Mouse (Mus musculus): ENCODE data around the gene Cinp. TPM values are rescaled to one million over a fixed set of nuclear protein-coding genes. Genes with fewer than 3 reads are reported as not detected.

Gene Cinp
- polyA plus RNA-seq, 1 experiment, result 52.0 TPM

GRCm38 (mm10) chr12:110844227-110845130 lies 44.5 kb downstream of the Cinp start:
- Histone ChIP-seq H3K36me3 (ENCODE audit: control insufficient read depth, insufficient read depth, low read length) (no peaks in the 10 kb centered on the region), H3K27me3 (ENCODE audit: control insufficient read depth, insufficient read depth, low read length) (peaks cover 3% of the 10 kb centered on the region; the same call in 1 of the 2 replicates), H3K27ac (ENCODE audit: control insufficient read depth, insufficient read depth, low read length) (no peak overlapping the region), H3K4me3 (ENCODE audit: control insufficient read depth, insufficient read depth, low read length) (peak overlapping the region; percentile 44), H3K4me1 (replicated peaks; ENCODE audit: control insufficient read depth, insufficient read depth, low read length) (peaks cover 22% of the 10 kb centered on the region)
- 1% methylated on average over 42 of the region's 42 CpGs for WGBS
- TF ChIP-seq CTCF (IDR thresholded peaks at IDR 0.05; ENCODE audit: borderline replicate concordance, control insufficient read depth, extremely low read depth, insufficient read depth, low read length, poor library complexity), result no peak
- no peak for TF ChIP-seq POLR2A (IDR thresholded peaks at IDR 0.05; ENCODE audit: control insufficient read depth, extremely low read depth, insufficient read depth, low read length, poor library complexity)
- peak; percentile 15 for DNase-seq

GRCm38 (mm10) chr12:110843194-110844048 lies 45.5 kb downstream of the Cinp start:
- H3K4me3 ChIP-seq (ENCODE audit: control insufficient read depth, insufficient read depth, low read length), result peak overlapping the region; percentile 43
- H3K27ac ChIP-seq (ENCODE audit: control insufficient read depth, insufficient read depth, low read length), result no peak overlapping the region
- TF ChIP-seq CTCF (IDR thresholded peaks at IDR 0.05; ENCODE audit: borderline replicate concordance, control insufficient read depth, extremely low read depth, insufficient read depth, low read length, poor library complexity), result peak; percentile 93
- no peak for TF ChIP-seq POLR2A (IDR thresholded peaks at IDR 0.05; ENCODE audit: control insufficient read depth, extremely low read depth, insufficient read depth, low read length, poor library complexity)
- peaks cover 22% of the 10 kb centered on the region for H3K4me1 ChIP-seq (replicated peaks; ENCODE audit: control insufficient read depth, insufficient read depth, low read length)
- peaks cover 3% of the 10 kb centered on the region; the same call in 1 of the 2 replicates for H3K27me3 ChIP-seq (ENCODE audit: control insufficient read depth, insufficient read depth, low read length)
- H3K36me3 ChIP-seq (ENCODE audit: control insufficient read depth, insufficient read depth, low read length), result no peaks in the 10 kb centered on the region
- WGBS, result 16% methylated on average over 32 of the region's 32 CpGs
- peak; percentile 81 for DNase-seq

GRCm38 (mm10) chr12:110841731-110842493 lies 47.0 kb downstream of the Cinp start:
- H3K36me3 ChIP-seq (ENCODE audit: control insufficient read depth, insufficient read depth, low read length), result no peaks in the 10 kb centered on the region
- peaks cover 22% of the 10 kb centered on the region for H3K4me1 ChIP-seq (replicated peaks; ENCODE audit: control insufficient read depth, insufficient read depth, low read length)
- H3K27me3 ChIP-seq (ENCODE audit: control insufficient read depth, insufficient read depth, low read length), result peaks cover 3% of the 10 kb centered on the region; the same call in 1 of the 2 replicates
- H3K4me3 ChIP-seq (ENCODE audit: control insufficient read depth, insufficient read depth, low read length), result no peak overlapping the region
- no peak for DNase-seq
- 77% methylated on average over 5 of the region's 5 CpGs for WGBS
- TF ChIP-seq POLR2A (IDR thresholded peaks at IDR 0.05; ENCODE audit: control insufficient read depth, extremely low read depth, insufficient read depth, low read length, poor library complexity) (no peak), CTCF (IDR thresholded peaks at IDR 0.05; ENCODE audit: borderline replicate concordance, control insufficient read depth, extremely low read depth, insufficient read depth, low read length, poor library complexity) (no peak)
- H3K27ac ChIP-seq (ENCODE audit: control insufficient read depth, insufficient read depth, low read length), result no peak overlapping the region

GRCm38 (mm10) chr12:110840348-110841198 lies 48.4 kb downstream of the Cinp start, which contains the start of gene Mok:
Gene Mok (minus strand): TSS chr12:110840939.
- TF ChIP-seq POLR2A (IDR thresholded peaks at IDR 0.05; ENCODE audit: control insufficient read depth, extremely low read depth, insufficient read depth, low read length, poor library complexity) (0 out of 2 replicates have a peak, but pooled peaks have one; percentile 16), CTCF (IDR thresholded peaks at IDR 0.05; ENCODE audit: borderline replicate concordance, control insufficient read depth, extremely low read depth, insufficient read depth, low read length, poor library complexity) (peak; percentile 63; the same call in 1 of the 2 replicates)
- Histone ChIP-seq H3K27ac (ENCODE audit: control insufficient read depth, insufficient read depth, low read length) (no peak within 1 kb of the TSS), H3K36me3 (ENCODE audit: control insufficient read depth, insufficient read depth, low read length) (no peaks in the 10 kb centered on the region), H3K4me1 (replicated peaks; ENCODE audit: control insufficient read depth, insufficient read depth, low read length) (peaks cover 21% of the 10 kb centered on the region), H3K27me3 (ENCODE audit: control insufficient read depth, insufficient read depth, low read length) (peaks cover 3% of the 10 kb centered on the region; the same call in 1 of the 2 replicates), H3K4me3 (ENCODE audit: control insufficient read depth, insufficient read depth, low read length) (peak within 1 kb of the TSS; percentile 45)
- DNase-seq, result peak; percentile 97
- WGBS, result under 1% methylated on average over 71 of the region's 71 CpGs

- peaks cover 4% of the 10 kb centered on the region; the same call in 1 of the 2 replicates for H3K4me1 ChIP-seq (replicated peaks; ENCODE audit: control insufficient read depth, insufficient read depth, low read length)
- H3K36me3 ChIP-seq (ENCODE audit: control insufficient read depth, insufficient read depth, low read length), result no peaks in the 10 kb centered on the region
- no peak overlapping the region for H3K4me3 ChIP-seq (ENCODE audit: control insufficient read depth, insufficient read depth, low read length)
- TF ChIP-seq CTCF (IDR thresholded peaks at IDR 0.05; ENCODE audit: borderline replicate concordance, control insufficient read depth, extremely low read depth, insufficient read depth, low read length, poor library complexity) (no peak), POLR2A (IDR thresholded peaks at IDR 0.05; ENCODE audit: control insufficient read depth, extremely low read depth, insufficient read depth, low read length, poor library complexity) (no peak)
- no peaks in the 10 kb centered on the region for H3K27me3 ChIP-seq (ENCODE audit: control insufficient read depth, insufficient read depth, low read length)
- no peak for DNase-seq
- 92% methylated on average over 8 of the region's 8 CpGs for WGBS
- no peak overlapping the region for H3K27ac ChIP-seq (ENCODE audit: control insufficient read depth, insufficient read depth, low read length)
These were observed 51.1 kb downstream of the Cinp start for GRCm38 (mm10) chr12:110837850-110838249.

Data from thymus, adult 2 months (tissue).